8 mouse cellular contexts compared by ENCODE assay signal in genomic region chr17:67861744-67862535, GRCm38 (mm10).
A peak's percentile ranks its signal among the peaks of the same experiment; 100 is the strongest.
DNase-seq lines count a peak whose midpoint lies in the region; ATAC-seq and TF ChIP-seq lines count a peak whose summit lies in the region.

No protein-coding gene starts in this region.

- H3K27me3 ChIP-seq in C2C12 (ENCODE audit: control insufficient read depth, insufficient read depth, insufficient read length) = no peaks in the 10 kb centered on the region
- no peaks in the 10 kb centered on the region for H3K27me3 ChIP-seq in embryonic facial prominence, embryonic 11.5 days (ENCODE audit: control insufficient read depth, insufficient read depth, low read length)
- peaks cover 61% of the 10 kb centered on the region for H3K27me3 ChIP-seq in heart, embryonic 15.5 days
- no peaks in the 10 kb centered on the region for H3K27me3 ChIP-seq in liver, embryonic 13.5 days
- H3K27me3 ChIP-seq in neural tube, embryonic 13.5 days = no peaks in the 10 kb centered on the region

- H3ac ChIP-seq in C2C12 (ENCODE audit: control insufficient read depth, insufficient read length, low read depth) = no peak overlapping the region

- peak; percentile 69 to 76 for DNase-seq in adrenal gland, postnatal 36 days
- peak; percentile 78 for DNase-seq in embryonic facial prominence, embryonic 11.5 days (ENCODE audit: low spot score)
- DNase-seq in kidney, postnatal 25 days = peak; percentile 49 to 67
- DNase-seq in liver, embryonic 13.5 days = peak; percentile 9
- DNase-seq in urinary bladder, adult 2 months (ENCODE audit: low spot score) = peak; percentile 43

- H3K4me1 ChIP-seq in embryonic facial prominence, embryonic 11.5 days (ENCODE audit: control insufficient read depth, insufficient read depth, low read length) = peaks cover 4% of the 10 kb centered on the region; the same call in 1 of the 2 replicates
- peaks cover 5% of the 10 kb centered on the region; the same call in 1 of the 2 replicates for H3K4me1 ChIP-seq in heart, embryonic 15.5 days (replicated peaks)
- H3K4me1 ChIP-seq in liver, embryonic 13.5 days (replicated peaks) = no peaks in the 10 kb centered on the region
- H3K4me1 ChIP-seq in neural tube, embryonic 13.5 days (replicated peaks) = no peaks in the 10 kb centered on the region

- 81% methylated on average over 16 of the region's 16 CpGs for WGBS in embryonic facial prominence, embryonic 11.5 days
- WGBS in heart, embryonic 15.5 days = 73% methylated on average over 16 of the region's 16 CpGs
- 68% methylated on average over 16 of the region's 16 CpGs for WGBS in liver, embryonic 13.5 days (ENCODE audit: insufficient replicate concordance)
- 79% methylated on average over 16 of the region's 16 CpGs for WGBS in neural tube, embryonic 13.5 days

- H3K4me3 ChIP-seq in C2C12 (ENCODE audit: insufficient read depth, poor library complexity, severe bottlenecking) = no peak overlapping the region
- no peak overlapping the region for H3K4me3 ChIP-seq in embryonic facial prominence, embryonic 11.5 days (ENCODE audit: low read depth, low read length)
- H3K4me3 ChIP-seq in heart, embryonic 15.5 days = no peak overlapping the region
- H3K4me3 ChIP-seq in liver, embryonic 13.5 days (replicated peaks) = no peak overlapping the region
- no peak overlapping the region for H3K4me3 ChIP-seq in neural tube, embryonic 13.5 days

- H3K79me3 ChIP-seq in C2C12 (ENCODE audit: low read depth) = no peaks in the 10 kb centered on the region

- no peak overlapping the region for H3K4me2 ChIP-seq in embryonic facial prominence, embryonic 11.5 days (ENCODE audit: low read depth, low read length)
- no peak overlapping the region for H3K4me2 ChIP-seq in heart, embryonic 15.5 days
- no peak overlapping the region for H3K4me2 ChIP-seq in liver, embryonic 13.5 days
- no peak overlapping the region for H3K4me2 ChIP-seq in neural tube, embryonic 13.5 days

- H3K27ac ChIP-seq in embryonic facial prominence, embryonic 11.5 days (replicated peaks; ENCODE audit: low read depth, low read length) = no peak overlapping the region
- H3K27ac ChIP-seq in heart, embryonic 15.5 days = no peak overlapping the region
- H3K27ac ChIP-seq in liver, embryonic 13.5 days = no peak overlapping the region
- H3K27ac ChIP-seq in neural tube, embryonic 13.5 days (replicated peaks) = no peak overlapping the region

- 0 out of 2 replicates have a peak, but pooled peaks have one; percentile 42 for ATAC-seq in embryonic facial prominence, embryonic 11.5 days (replicated peaks; ENCODE audit: insufficient number of reproducible peaks, low FRiP score, low TSS enrichment, low read depth)
- ATAC-seq in heart, embryonic 15.5 days (replicated peaks; ENCODE audit: insufficient number of reproducible peaks, insufficient read depth, low FRiP score, low read depth) = peak; percentile 63; the same call in 1 of the 2 replicates
- no peak for ATAC-seq in liver, embryonic 13.5 days (ENCODE audit: low read depth)
- peak; percentile 83 for ATAC-seq in neural tube, embryonic 13.5 days (ENCODE audit: low read depth)

- TF ChIP-seq CTCF in C2C12 (IDR thresholded peaks at IDR 0.05; ENCODE audit: control insufficient read depth, insufficient read depth, insufficient read length) = peak; percentile 88

- H3K9me3 ChIP-seq in embryonic facial prominence, embryonic 11.5 days (replicated peaks; ENCODE audit: control insufficient read depth, low read length) = no peaks in the 10 kb centered on the region
- H3K9me3 ChIP-seq in heart, embryonic 15.5 days (replicated peaks) = no peaks in the 10 kb centered on the region
- no peaks in the 10 kb centered on the region for H3K9me3 ChIP-seq in liver, embryonic 13.5 days (replicated peaks)
- H3K9me3 ChIP-seq in neural tube, embryonic 13.5 days = no peaks in the 10 kb centered on the region

- peaks cover 24% of the 10 kb centered on the region for H3K36me3 ChIP-seq in C2C12 (ENCODE audit: control insufficient read depth, insufficient read depth)
- peaks cover 5% of the 10 kb centered on the region for H3K36me3 ChIP-seq in embryonic facial prominence, embryonic 11.5 days (replicated peaks; ENCODE audit: control insufficient read depth, insufficient read depth, low read depth, low read length)
- peaks cover 2% of the 10 kb centered on the region; the same call in 1 of the 2 replicates for H3K36me3 ChIP-seq in heart, embryonic 15.5 days
- H3K36me3 ChIP-seq in liver, embryonic 13.5 days = no peaks in the 10 kb centered on the region
- H3K36me3 ChIP-seq in neural tube, embryonic 13.5 days = 0 out of 2 replicates have a peak, but pooled peaks cover 3% of the 10 kb centered on the region

- H3K79me2 ChIP-seq in C2C12 (ENCODE audit: control insufficient read depth, insufficient read depth) = no peaks in the 10 kb centered on the region

- no peak overlapping the region for H3K9ac ChIP-seq in embryonic facial prominence, embryonic 11.5 days (replicated peaks; ENCODE audit: low read length)
- no peak overlapping the region for H3K9ac ChIP-seq in heart, embryonic 15.5 days
- no peak overlapping the region for H3K9ac ChIP-seq in liver, embryonic 13.5 days
- no peak overlapping the region for H3K9ac ChIP-seq in neural tube, embryonic 13.5 days

TF ChIP-seq in C2C12, 6 proteins besides CTCF, POLR2A, EP300 and RAD21:
- no peak for TF ChIP-seq MAX (IDR thresholded peaks at IDR 0.05)
- TF ChIP-seq MYOD1 (IDR thresholded peaks at IDR 0.05; ENCODE audit: control insufficient read depth, insufficient read length, low read depth) = no peak
- TF ChIP-seq MYOG (IDR thresholded peaks at IDR 0.05; ENCODE audit: control insufficient read depth, extremely low read depth, insufficient read length) = no peak
- no peak for TF ChIP-seq USF1 (IDR thresholded peaks at IDR 0.05; ENCODE audit: low read depth)
- no peak for TF ChIP-seq CEBPB (IDR thresholded peaks at IDR 0.05; ENCODE audit: low read depth)
- TF ChIP-seq FOSL1 (IDR thresholded peaks at IDR 0.05; ENCODE audit: insufficient read depth, low read length, poor library complexity, severe bottlenecking) = no peak

Comparison
In these comparisons a context has a peak if more than half of its experiments do, and no peak if none do; other contexts are left out.
1. DNase-seq: peak in every context shown above with its lines; median percentile 78 in embryonic facial prominence, embryonic 11.5 days; 72 in adrenal gland, postnatal 36 days; 58 in kidney, postnatal 25 days; 43 in urinary bladder, adult 2 months; 9 in liver, embryonic 13.5 days.